Mouse (Mus musculus) embryonic fibroblast, embryonic 13.5 days (primary cell): ENCODE measurements around the gene Etnppl.

ENCODE experiments used
- CTCF ChIP-seq: IDR thresholded peaks from 2 replicates; pipeline ENCODE4 v1.5.1; 2011; ENCODE audit warnings: mild to moderate bottlenecking, control low read depth, low read length, moderate library complexity, borderline replicate concordance; ENCODE audit not compliant: insufficient read depth
- POLR2A ChIP-seq: IDR thresholded peaks from 2 replicates; pipeline ENCODE4 v1.6.1; 2011; ENCODE audit warnings: low read depth, mild to moderate bottlenecking, control low read depth, low read length, moderate library complexity

- TF ChIP-seq POLR2A, result no peak
- TF ChIP-seq CTCF, result no peak
Measured at GRCm38 (mm10) chr3:130683836-130684235, 66.6 kb downstream of the Etnppl start.
